Mouse (Mus musculus): ENCODE results near the gene Astn2.

Gene Astn2

GRCm38 (mm10) chr4:66170787-66171186 lies 233.6 kb downstream of the Astn2 start:
- in situ Hi-C loops (cut with MboI, MseI) = no loop called here

- in situ Hi-C loops (cut with MboI, MseI) = no loop called here
Observed at GRCm38 (mm10) chr4:66169485-66169884, 234.9 kb downstream of the Astn2 start.

- in situ Hi-C loops (cut with MboI, MseI) = no loop called here
Observed at GRCm38 (mm10) chr4:66158714-66159113, 245.7 kb downstream of the Astn2 start.

- in situ Hi-C loops (cut with MboI, MseI) = no loop called here
Observed at GRCm38 (mm10) chr4:66157439-66158113, 246.8 kb downstream of the Astn2 start.

GRCm38 (mm10) chr4:66146546-66146945 lies 257.9 kb downstream of the Astn2 start:
- in situ Hi-C loops (cut with MboI, MseI) = no loop called here

- in situ Hi-C loops (cut with MboI, MseI) = no loop called here
Observed at GRCm38 (mm10) chr4:66126181-66126580, 278.2 kb downstream of the Astn2 start.

GRCm38 (mm10) chr4:66122766-66123358 lies 281.5 kb downstream of the Astn2 start:
- in situ Hi-C loops (cut with MboI, MseI) = no loop called here

- in situ Hi-C loops (cut with MboI, MseI) = no loop called here
Observed at GRCm38 (mm10) chr4:66114243-66114642, 290.2 kb downstream of the Astn2 start.

GRCm38 (mm10) chr4:66102037-66102436 lies 302.4 kb downstream of the Astn2 start:
- in situ Hi-C loops (cut with MboI, MseI) = no loop called here

- in situ Hi-C loops (cut with MboI, MseI) = no loop called here
Observed at GRCm38 (mm10) chr4:66097629-66098028, 306.8 kb downstream of the Astn2 start.

GRCm38 (mm10) chr4:66096104-66096503 lies 308.3 kb downstream of the Astn2 start:
- in situ Hi-C loops (cut with MboI, MseI) = no loop called here

- in situ Hi-C loops (cut with MboI, MseI) = no loop called here
Observed at GRCm38 (mm10) chr4:66057161-66057560, 347.2 kb downstream of the Astn2 start.

- in situ Hi-C loops (cut with MboI, MseI) = no loop called here
Observed at GRCm38 (mm10) chr4:66055690-66056089, 348.7 kb downstream of the Astn2 start.

GRCm38 (mm10) chr4:66043014-66043672 lies 361.3 kb downstream of the Astn2 start:
- in situ Hi-C loops (cut with MboI, MseI) = no loop called here

- in situ Hi-C loops (cut with MboI, MseI) = no loop called here
Observed at GRCm38 (mm10) chr4:66033826-66034225, 370.6 kb downstream of the Astn2 start.

GRCm38 (mm10) chr4:66031320-66031870 lies 373.0 kb downstream of the Astn2 start:
- in situ Hi-C loops (cut with MboI, MseI) = no loop called here

GRCm38 (mm10) chr4:66029901-66030300 lies 374.5 kb downstream of the Astn2 start:
- in situ Hi-C loops (cut with MboI, MseI) = no loop called here

GRCm38 (mm10) chr4:66027866-66028265 lies 376.5 kb downstream of the Astn2 start:
- in situ Hi-C loops (cut with MboI, MseI) = no loop called here

- in situ Hi-C loops (cut with MboI, MseI) = no loop called here
Observed at GRCm38 (mm10) chr4:66025393-66026062, 378.9 kb downstream of the Astn2 start.

GRCm38 (mm10) chr4:66002936-66003335 lies 401.5 kb downstream of the Astn2 start:
- in situ Hi-C loops (cut with MboI, MseI) = no loop called here

GRCm38 (mm10) chr4:65983643-65984042 lies 420.8 kb downstream of the Astn2 start:
- in situ Hi-C loops (cut with MboI, MseI) = no loop called here

- in situ Hi-C loops (cut with MboI, MseI) = no loop called here
Observed at GRCm38 (mm10) chr4:65982882-65983281, 421.5 kb downstream of the Astn2 start.

All from T-helper 2 cell (primary cell).